Mouse (Mus musculus) spleen, adult 18-20 months (tissue): ENCODE measurements around the gene Rpgrip1l.

Experiments
- DNase-seq, 2 experiments: peaks; one replicate each; pipeline ENCODE4 v3.0.0; 2022; ENCODE audit warnings: mixed read lengths in 2 of 2

Gene Rpgrip1l

DNA sequence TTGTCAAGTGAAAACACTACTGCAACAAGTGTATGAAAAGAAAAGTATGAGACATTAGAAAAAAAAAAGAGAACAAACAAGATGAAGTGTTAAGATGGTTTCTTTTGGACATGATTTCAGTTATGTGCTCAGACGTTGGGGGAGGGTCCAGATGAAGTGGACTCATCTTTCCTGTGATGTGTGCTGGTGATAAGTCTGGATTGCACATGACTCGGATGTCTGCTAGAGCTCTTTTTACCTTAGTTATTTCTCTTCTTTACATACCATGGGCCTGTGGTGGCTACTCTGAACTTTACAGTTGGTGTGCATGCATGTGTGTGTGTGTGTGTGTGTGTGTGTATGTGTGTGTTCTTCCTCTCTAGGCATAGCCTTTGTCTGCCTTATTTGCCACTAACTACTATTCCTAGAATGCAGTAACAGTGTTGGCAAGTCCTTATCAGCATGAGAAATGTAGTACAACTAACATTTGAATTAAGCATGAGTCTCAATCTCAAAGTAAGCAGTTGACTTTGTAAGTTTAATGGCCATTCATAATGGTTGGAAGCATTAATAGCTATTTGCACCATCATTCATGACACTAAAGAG is 43.6 kb downstream of the Rpgrip1l start:
- no peak for DNase-seq

DNA sequence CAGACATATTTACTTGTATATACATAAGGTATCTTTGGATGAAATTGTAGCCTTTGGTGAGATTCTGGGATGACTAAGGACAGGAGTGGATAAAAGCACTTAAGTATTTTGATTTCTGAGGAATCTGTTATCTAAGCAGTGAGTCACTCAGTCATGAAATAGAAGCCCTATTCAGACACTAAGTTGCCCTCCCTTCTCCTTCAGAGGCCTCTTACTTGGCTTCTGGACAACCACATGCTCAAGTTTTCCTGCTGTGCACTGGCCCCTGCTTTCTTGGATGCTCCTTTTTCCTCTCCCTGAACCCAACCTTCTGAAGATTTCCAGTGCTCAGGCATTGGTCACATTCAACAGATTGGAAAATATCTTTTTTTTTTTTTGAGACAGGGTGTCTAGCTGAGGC is 48.5 kb downstream of the Rpgrip1l start:
- no peak for DNase-seq

DNA sequence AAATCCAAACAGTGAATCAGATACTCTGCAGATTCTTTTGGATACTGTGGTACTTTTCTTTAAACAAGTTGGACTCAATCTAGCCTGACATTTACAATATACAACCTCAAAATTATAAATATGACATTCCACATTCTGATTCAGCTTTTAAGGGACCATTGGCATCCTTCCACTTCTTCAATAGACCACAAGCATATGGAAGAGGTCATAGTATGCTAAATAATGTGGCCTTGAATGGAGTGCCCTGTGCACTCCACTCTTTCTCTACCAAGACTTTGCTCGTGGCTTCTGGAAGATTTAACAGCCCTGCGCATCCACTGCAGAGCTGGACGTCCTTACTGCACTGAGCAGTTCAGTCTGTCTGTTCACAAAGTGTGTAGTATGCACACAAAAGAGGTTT is 49.1 kb downstream of the Rpgrip1l start:
- DNase-seq = no peak

DNA sequence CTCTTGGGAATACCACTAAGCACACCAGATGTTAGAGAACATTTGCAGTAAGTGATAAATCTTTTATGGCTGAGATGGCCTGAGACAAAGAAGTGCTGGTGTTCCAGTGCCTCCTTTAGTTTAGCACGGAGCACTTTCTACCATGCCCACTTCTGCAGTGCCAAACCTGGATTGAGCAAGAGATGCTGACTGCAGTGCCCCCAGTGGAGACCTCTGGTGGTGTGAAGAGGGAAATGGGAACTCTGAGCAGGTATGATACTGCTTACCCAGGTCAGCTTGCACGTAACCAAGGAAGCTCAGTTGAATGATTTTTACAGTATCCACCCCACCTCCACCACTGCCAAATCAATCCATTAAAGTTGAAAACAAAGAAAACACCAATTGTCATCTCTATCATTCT is 51.5 kb downstream of the Rpgrip1l start:
- DNase-seq = no peak

DNA sequence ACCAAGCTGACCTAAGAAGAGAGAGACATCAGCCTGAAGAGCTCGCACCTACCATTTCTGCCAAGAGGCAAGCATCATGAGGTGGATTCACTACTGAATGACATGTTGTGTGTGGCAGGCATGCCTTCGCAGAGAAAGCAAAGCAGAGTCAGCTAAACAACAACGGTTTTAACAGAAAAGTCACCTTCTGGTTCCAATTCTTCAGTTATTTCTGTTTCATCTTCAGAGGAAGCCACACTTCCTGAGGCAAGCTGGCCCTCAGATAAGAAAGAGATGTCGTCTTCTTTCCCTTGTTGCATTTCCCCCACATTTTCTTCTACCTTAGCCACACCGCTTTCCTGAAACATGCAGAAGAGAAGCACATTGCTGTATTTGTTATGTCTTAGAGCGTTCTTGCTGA is 62.1 kb downstream of the Rpgrip1l start:
- DNase-seq = no peak

DNA sequence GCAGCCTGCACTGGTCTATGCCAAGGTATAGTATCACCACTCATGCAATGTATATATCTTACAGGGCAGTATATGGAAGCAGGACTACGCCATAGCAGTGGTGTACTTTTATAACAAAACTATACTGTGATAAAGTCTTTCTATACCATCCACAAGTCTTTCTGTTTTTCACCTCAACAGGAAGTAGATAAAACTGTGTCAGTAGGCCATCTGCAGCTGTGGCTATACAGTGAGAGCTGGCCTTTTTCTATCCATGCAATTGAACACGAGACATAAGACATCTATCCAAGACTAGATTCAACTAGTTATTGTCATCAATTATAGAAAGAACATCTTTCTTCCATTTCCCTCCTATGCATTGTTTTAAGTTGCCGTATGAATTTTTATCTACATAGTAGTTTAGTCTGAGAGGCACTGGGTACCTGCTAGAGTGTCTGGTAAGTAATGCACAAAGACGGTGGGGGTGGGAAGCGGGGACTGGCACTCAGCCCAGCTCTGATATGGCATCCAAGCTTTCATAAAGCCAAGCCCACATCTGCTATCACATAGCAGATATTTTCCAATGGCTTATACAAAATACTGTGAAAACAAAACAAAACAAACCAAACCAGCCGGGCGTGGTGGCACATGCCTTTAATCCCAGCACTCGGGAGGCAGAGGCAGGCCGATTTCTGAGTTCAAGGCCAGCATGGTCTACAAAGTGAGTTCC is 63.1 kb downstream of the Rpgrip1l start:
- no peak for DNase-seq

DNA sequence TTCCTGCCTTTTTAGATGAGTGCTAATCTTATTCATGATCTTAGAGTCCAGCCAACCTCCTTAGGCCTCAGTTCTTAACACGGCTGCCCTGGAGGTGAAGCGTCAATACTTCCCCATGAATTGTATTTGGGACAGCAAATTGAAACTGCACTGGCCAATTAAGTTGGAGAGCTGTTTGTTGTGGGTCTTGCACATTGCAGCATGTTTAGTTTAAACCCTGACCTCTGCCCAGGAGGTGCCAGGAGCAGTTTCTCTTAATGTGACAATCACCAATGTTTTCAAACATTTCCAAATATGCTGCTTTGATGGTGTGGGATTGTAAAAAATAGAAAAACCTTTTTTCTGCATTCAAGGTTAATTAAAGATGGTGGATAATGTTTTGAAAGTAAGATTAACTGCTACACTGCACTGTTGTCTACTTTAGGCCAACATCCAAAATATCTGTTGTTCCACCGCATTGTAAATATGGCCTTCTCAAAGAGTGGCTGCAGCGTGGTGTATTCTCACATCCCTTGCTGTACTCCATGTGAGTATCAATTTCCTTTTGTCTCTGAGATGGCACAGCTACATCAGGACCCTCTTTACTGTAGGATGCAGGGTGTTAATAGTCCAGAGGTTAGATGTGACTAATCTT is 67.1 kb downstream of the Rpgrip1l start:
- no peak for DNase-seq

DNA sequence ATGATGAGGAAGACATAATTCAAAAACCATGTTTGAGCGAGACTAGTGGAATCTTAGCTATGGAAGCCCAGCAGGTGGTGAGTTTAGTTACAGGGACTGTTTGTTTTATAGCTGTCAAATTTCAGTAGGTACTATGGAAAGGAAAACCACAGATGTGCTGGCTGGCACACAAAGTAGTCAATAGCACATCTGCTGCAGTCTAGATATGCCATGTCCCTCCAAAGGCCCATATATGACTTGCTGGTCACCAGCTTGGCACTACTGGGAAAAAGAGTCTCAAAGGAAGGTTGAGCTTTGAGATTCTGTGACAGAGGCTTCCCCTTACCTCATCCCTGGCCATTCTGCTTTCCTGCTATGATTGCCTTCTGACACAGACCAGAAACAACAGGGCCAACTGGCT is 70.3 kb downstream of the Rpgrip1l start:
- DNase-seq = no peak

DNA sequence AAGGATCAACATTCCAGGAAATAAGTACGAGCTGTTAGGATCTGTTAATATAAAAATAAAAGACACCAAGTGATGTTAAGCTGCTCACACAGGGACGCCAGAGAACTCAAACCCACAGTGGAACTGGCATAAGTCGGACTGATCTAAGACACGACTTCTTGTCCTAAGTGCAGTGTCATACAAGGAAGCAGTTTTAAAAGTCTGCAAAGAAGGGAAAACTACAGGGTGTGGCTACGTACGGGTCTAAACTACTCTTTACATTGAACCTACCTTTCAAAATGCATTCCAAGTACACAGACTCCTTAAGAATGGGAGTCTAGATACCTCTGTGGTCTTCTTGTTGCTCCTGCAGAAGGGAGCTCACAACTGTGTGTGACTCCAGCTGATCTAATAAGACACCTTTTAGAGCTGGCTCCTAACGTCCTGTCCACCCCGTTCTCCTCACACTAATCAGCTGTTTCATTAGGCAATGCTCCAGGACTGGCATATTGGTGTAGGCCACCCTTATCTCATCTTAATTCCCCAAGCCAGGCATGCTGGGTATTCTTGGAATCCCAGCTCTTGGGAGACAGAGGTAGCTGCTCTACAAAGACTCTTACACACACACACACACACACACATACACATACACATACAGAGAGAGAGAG is 71.1 kb downstream of the Rpgrip1l start:
- DNase-seq = no peak

DNA sequence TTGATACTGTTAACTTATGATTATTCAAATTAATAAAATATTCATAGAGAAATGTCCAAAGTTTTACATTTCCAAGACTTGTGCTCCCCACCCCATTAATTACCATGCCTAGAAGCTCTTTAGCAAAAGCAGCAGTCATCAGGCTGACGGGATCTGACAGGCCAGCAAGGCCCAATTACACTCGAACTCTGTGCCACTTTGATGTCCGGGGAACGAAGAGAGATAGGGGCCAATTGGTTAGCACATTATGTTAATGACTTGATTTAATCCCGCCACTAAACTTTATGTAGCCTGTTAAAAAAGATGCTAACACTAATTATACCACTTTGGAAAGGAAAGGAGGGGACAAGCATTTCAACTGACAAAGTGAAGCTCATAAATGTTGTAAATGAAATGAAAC is 71.7 kb downstream of the Rpgrip1l start:
- no peak for DNase-seq

DNA sequence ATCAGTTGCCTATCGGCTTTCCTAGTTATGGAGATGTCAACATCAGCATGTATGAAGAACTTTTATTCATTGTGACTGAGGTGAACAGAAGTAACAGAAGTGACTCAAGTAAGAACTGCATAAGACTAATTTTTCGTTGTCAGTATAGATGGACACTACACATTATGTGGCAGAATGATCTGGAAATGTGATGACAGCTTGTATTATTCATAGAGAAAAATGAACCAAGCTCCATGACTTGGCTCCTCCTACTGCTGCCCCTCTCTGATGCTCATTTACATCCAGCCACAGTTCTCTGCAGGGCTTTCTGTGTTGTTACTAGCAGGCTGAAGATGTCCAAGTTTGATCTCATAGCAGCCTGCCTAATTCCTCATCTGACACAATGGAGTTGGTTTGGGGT is 75.9 kb downstream of the Rpgrip1l start:
- no peak for DNase-seq

DNA sequence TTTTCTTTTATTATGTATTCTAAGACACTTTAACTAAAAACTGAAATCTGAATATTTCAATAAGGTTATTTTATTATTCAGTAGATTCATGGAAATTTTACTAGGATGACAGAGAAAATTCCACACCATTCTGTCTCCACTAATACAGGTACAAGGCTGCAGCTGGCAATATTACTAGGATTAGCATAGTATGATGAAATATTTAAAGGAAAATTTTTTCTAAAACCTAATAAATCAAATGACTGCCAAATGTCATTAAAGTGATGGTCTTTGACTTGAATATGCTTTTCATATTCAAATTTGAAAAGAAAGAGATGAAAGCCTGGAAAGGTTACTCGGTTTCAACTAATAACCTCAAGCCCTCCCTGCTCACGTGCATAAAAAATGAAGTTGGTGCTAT is 79.0 kb downstream of the Rpgrip1l start:
- no peak for DNase-seq

DNA sequence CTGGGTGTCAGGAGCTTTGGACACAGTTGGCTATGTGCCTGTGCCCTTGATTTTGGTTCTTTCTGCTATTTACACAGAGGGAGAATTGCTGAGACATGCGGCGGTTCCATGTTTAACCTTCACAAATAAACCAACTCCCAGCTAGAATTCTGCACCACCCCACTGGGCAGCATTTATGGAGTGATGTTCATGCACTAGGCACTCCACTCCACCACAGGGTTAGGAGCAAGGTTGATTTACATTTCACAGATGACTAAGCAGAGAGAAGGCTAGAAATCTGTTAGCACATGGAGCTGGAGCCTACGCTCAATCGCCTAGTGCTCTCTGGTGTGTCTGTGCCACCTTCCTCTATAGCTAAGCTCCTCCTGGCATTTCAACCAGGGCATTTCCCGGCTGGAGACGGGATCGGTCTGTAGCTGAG is 85.6 kb downstream of the Rpgrip1l start:
- DNase-seq = no peak

DNA sequence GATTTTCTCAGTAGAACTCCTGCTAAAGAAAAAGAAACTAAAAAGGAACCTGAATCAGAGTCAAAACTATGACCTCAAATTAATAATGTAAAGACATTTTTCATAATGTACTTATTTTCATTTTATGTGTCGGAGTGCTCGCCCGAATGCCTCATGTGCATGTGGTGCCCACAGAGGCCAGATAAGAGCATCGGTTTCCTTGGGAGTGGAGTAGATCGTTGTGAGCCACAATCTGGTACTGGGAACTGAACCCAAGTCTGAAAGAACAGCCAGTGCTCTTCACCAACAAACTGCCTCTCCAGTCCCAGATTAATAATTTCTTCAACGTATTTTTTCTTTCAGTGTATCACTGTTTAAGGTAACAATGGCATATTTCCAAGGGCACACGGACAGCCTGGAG is 88.8 kb downstream of the Rpgrip1l start:
- DNase-seq = no peak

DNA sequence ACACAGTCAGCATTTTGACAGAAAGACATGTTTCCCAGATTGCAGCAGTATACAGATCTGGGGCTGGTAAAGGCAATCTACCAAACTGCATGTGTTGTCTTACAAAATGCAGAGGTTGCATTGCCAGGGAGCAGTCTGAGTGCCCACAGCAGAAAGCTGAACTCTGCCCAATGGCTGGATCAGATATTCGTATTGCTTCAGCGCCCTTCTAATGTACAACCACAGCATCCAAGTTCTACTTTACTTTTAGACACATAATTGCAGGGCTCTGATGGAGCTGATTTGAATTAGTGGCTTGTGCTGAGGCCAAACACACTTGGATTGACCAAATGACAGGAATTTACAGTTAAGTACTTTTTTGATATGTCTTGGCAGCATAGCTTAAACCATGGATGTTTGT is 91.2 kb downstream of the Rpgrip1l start:
- no peak for DNase-seq

DNA sequence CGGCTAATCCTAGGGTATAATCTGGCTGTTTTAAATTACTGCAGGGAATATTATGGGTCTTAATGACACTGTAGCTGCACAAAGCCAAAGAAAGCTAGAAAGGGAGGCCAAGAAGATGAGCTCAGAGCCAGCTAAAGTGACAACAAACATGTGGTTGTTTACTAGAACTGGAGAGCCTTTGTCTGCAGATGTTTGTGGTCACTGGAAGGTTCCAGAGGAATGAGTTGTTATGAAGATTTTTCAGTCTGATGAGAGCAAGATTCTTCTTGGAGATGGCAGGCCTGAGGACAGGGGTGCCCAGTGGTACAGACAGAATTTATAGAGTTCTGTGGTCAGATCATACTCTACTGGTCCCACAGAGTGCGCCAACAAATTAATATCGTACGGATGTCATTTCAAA is 94.8 kb downstream of the Rpgrip1l start:
- DNase-seq = no peak

DNA sequence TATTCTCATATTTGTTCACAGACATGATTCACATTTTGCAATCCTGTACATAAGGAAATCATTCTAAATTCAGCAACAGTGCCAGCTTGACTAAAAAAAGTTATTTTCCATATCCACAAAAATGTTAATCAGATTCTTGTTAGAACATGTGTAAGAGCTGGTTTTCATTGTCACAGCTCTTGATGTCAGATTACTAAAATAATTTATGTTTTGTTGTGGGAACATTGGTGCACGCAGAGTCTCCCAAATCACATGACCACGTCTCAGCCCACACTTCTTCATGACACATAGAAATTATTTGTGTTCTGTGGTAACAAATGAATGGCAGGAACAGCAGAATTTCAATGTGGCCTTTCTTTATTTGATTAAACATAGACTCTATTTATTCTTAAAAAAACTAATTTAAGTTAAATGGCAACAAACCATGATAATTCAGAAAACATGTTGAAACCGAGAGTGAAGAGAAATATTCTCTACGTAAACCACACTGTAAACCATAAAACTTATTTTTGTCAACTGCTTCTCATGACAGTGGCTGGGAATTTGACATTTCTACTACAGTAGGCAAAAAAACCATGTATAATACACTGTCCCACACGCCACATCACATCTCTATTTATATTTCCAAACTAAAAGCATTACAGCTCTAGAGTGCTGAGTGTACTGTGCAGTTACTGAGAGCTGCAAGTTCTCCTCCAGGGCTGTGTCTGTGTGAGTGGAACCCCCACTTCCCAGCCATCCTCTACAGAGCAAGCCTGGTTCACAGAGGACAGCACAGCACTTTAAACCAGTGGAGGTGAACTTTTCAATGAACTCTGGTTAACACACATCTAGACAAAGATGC is 95.8 kb downstream of the Rpgrip1l start:
- no peak for DNase-seq

DNA sequence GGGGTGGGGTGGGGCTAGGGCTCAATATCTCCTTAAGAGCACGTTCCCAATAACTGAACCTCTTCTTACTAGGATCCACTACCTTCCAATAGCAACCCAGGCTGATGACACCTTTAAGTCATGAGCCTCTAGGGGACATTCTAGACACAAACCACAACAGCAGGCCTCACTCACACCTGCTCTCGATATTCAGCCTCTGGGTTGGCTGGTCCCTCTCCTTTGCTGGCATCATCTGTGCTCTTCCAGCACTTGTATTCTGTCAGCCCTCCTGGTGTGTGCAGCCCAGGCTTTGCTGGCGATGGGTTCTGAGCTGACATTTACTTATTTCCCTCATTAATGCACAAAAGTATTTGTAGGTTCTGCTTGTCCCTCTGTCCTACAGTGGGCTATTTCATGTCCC is 98.8 kb downstream of the Rpgrip1l start:
- no peak for DNase-seq

DNA sequence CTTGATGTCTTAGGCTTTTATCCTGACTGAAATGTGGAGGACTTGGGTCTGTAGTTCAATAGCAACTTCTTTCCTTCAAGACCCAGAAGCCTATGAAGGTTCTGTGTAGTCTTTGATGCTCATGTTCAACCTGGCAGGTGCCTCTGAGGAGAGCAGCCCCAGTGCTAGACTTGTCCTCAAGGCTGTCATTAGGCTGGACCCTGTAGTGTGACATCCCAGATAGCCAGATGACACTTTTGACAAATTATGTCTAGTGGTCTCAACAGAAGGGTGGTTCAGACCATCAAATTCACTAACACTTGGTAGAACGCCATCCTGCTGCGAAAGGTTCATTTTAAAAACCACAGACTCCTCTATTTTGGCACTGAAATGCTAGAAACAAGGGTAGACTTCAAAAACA is 100.1 kb downstream of the Rpgrip1l start:
- DNase-seq = no peak

DNA sequence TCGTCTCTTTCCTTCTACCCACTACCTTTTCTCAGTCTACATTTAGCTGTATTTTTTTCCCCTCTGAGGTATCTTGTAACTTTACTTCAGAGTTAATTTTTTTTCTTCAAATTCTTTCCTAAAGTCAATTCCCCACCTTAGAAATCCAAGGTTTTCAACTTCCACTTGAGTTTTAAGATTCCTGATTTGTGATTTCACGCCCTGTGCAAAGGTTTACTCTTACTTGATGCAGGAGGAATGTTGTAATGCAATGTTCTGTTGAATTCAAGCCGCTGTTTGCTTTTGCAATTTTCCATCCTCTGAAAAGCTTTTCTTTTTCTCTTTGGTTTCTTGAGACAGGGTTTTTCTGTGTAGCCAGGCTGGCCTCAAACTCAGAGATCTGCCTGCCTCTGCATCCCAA is 103.4 kb downstream of the Rpgrip1l start:
- DNase-seq = no peak

DNA sequence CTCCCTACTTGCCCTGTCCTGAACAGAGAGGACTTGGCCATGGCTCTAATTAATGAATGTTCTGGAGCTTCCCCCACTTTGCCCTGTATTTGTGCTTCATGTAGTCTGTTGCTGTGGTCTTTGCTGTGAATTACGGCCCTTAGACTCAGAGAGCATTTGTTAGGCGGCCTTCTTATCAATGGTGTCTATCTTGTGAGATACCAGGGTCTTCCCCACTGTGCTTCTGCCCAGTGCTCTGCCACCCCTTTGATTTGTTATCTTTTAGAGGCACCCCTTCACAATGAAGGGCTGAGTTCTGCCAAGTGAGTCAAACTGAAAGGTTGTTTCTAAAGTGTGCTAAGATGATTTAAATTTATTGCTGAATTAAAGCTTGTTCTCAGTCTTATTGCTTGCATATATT is 105.4 kb downstream of the Rpgrip1l start:
- no peak for DNase-seq

DNA sequence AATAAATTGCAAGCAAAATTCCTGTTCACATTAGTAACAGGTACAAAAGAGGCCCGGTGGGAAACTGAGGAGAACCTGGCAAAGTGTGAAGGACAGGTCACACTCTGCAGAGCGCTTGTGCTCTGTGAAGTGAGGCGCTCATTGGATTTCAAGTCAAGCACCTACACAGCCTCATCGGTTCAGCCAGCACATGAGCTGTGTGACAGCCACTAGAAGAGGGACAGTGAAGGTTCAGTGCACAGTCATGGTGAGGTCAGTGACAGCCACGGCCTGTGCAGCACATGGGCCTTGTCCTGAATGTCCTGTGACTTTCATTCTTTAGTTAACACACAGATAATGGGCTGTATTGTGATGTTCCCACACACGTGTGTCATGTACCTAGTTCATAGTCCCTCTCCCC is 107.2 kb downstream of the Rpgrip1l start:
- no peak for DNase-seq

DNA sequence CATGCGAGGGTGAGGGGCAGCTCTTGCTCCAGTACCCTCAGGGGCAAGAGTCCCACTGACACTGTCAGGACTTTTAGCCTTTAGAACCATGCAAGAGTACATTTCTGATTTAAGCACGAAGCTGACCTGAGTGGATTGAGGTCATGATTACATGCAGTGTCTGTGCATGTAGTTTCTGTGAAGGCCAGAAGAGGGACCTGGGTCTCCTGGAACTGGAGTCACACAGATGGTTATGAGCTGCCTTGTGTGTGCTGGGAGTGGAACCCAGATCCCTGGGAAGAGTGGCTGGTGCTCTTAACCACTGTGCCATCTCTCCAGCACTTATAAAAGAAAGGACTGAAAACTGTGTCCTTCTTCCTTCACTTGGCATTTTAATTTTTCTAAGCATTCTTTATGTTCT is 111.9 kb downstream of the Rpgrip1l start:
- no peak for DNase-seq
